Mouse (Mus musculus) liver, embryonic 16.5 days (tissue): ENCODE results near the gene Wdr25. TPM values are rescaled to one million over a fixed set of nuclear protein-coding genes. Genes with fewer than 3 reads are reported as not detected.

ENCODE experiments used
- ATAC-seq: fragments of 200-750 bp; cut with Nextera tagmentation; 2 replicates; pipeline ENCODE4 v1.8.0; 2017; ENCODE audit warnings: low read depth, mild to moderate bottlenecking, moderate number of reproducible peaks, moderate library complexity
- H3K27ac ChIP-seq: fragments of 300-500 bp; sonication (generic); 2 replicates; pipeline ENCODE4 v1.5.1; 2014; ENCODE audit warnings: mild to moderate bottlenecking, low read length
- H3K27me3 ChIP-seq: fragments of 300-500 bp; sonication (generic); 2 replicates; pipeline ENCODE4 v1.6.1; 2014; ENCODE audit warnings: low read depth, low read length, mixed read lengths; ENCODE audit not compliant: control insufficient read depth, insufficient read depth
- H3K36me3 ChIP-seq: fragments of 300-500 bp; sonication (generic); 2 replicates; pipeline ENCODE4 v1.6.1; 2014; ENCODE audit warnings: mild to moderate bottlenecking; ENCODE audit not compliant: control insufficient read depth, insufficient read depth
- H3K4me1 ChIP-seq: fragments of 300-500 bp; sonication (generic); 2 replicates; pipeline ENCODE4 v1.6.1; 2014; ENCODE audit warnings: low read depth, low read length, mixed read lengths; ENCODE audit not compliant: control insufficient read depth
- H3K4me2 ChIP-seq: fragments of 300-500 bp; sonication (generic); 2 replicates; pipeline ENCODE4 v1.6.1; 2014; ENCODE audit warnings: low read depth, low read length, mixed read lengths
- H3K4me3 ChIP-seq: fragments of 300-500 bp; sonication (generic); 2 replicates; pipeline ENCODE4 v1.5.1; 2014; ENCODE audit warnings: low read depth, mild to moderate bottlenecking, low read length
- H3K9ac ChIP-seq: fragments of 300-500 bp; sonication (generic); 2 replicates; pipeline ENCODE4 v1.6.1; 2014; ENCODE audit warnings: low read depth, low read length
- H3K9me3 ChIP-seq: fragments of 300-500 bp; sonication (generic); replicated peaks from 2 replicates; pipeline ENCODE4 v1.6.1; 2016; ENCODE audit warnings: low read length; ENCODE audit not compliant: control insufficient read depth
- WGBS: fragments of 180-500 bp; shearing (Covaris S2); extraction: QIAGEN DNeasy Blood & Tissue Kit; methylation state at CpG from one replicate; pipeline ENCODE4 v1.1.7; 2014; ENCODE audit not compliant: insufficient replicate concordance; 5-methylcytosine and 5-hydroxymethylcytosine counted together
- polyA plus RNA-seq: library from polyadenylated mRNA; unstranded; fragments of >200 nt; fragmentation: Nextera tagmentation; extraction: Ambion mirVana; gene quantifications from 2 replicates; pipeline ENCODE4 v1.2.1, GENCODE M21; 2015

The Wdr25 gene
- polyA plus RNA-seq, 1 experiment from 2014 or later = 1.3 TPM

GRCm38 (mm10) chr12:108954456-108954855 lies 61.0 kb downstream of the Wdr25 start:
- Histone ChIP-seq H3K27me3 (no peaks in the 10 kb centered on the region), H3K36me3 (no peaks in the 10 kb centered on the region), H3K4me2 (no peak overlapping the region), H3K4me1 (no peaks in the 10 kb centered on the region), H3K9ac (no peak overlapping the region), H3K9me3 (no peaks in the 10 kb centered on the region), H3K4me3 (no peak overlapping the region), H3K27ac (no peak overlapping the region)
- 42% methylated on average over 2 of the region's 2 CpGs for WGBS
- ATAC-seq = no peak

GRCm38 (mm10) chr12:108958483-108958882 lies 65.1 kb downstream of the Wdr25 start:
- H3K27ac ChIP-seq = no peak overlapping the region
- no peak for ATAC-seq
- WGBS = 43% methylated on average over 7 of the region's 7 CpGs
- H3K27me3 ChIP-seq = no peaks in the 10 kb centered on the region; the same call in 1 of the 2 replicates
- H3K9ac ChIP-seq = no peak overlapping the region
- H3K4me1 ChIP-seq = no peaks in the 10 kb centered on the region
- H3K9me3 ChIP-seq = no peaks in the 10 kb centered on the region
- H3K4me3 ChIP-seq = no peak overlapping the region
- no peaks in the 10 kb centered on the region for H3K36me3 ChIP-seq
- H3K4me2 ChIP-seq = no peak overlapping the region

- no peak overlapping the region for H3K4me2 ChIP-seq
- no peaks in the 10 kb centered on the region for H3K4me1 ChIP-seq
- no peak overlapping the region for H3K4me3 ChIP-seq
- no peak for ATAC-seq
- no peaks in the 10 kb centered on the region for H3K9me3 ChIP-seq
- H3K27ac ChIP-seq = no peak overlapping the region
- WGBS = 20% methylated on average over 23 of the region's 23 CpGs
- no peaks in the 10 kb centered on the region; the same call in 1 of the 2 replicates for H3K27me3 ChIP-seq
- no peaks in the 10 kb centered on the region for H3K36me3 ChIP-seq
- H3K9ac ChIP-seq = no peak overlapping the region
Measured at GRCm38 (mm10) chr12:108958991-108959638, 65.7 kb downstream of the Wdr25 start.

GRCm38 (mm10) chr12:108959639-108960219 lies 66.3 kb downstream of the Wdr25 start:
- Histone ChIP-seq H3K27ac (no peak overlapping the region), H3K9ac (no peak overlapping the region), H3K36me3 (no peaks in the 10 kb centered on the region), H3K4me3 (no peak overlapping the region), H3K27me3 (no peaks in the 10 kb centered on the region; the same call in 1 of the 2 replicates), H3K9me3 (no peaks in the 10 kb centered on the region), H3K4me1 (no peaks in the 10 kb centered on the region), H3K4me2 (no peak overlapping the region)
- 53% methylated on average over 12 of the region's 12 CpGs for WGBS
- ATAC-seq = no peak

- ATAC-seq = no peak
- no peak overlapping the region for H3K9ac ChIP-seq
- no peaks in the 10 kb centered on the region for H3K4me1 ChIP-seq
- no peaks in the 10 kb centered on the region for H3K36me3 ChIP-seq
- no peak overlapping the region for H3K4me3 ChIP-seq
- no peak overlapping the region for H3K27ac ChIP-seq
- no peak overlapping the region for H3K4me2 ChIP-seq
- 68% methylated on average over 10 of the region's 10 CpGs for WGBS
- no peaks in the 10 kb centered on the region; the same call in 1 of the 2 replicates for H3K27me3 ChIP-seq
- no peaks in the 10 kb centered on the region for H3K9me3 ChIP-seq
Measured at GRCm38 (mm10) chr12:108960225-108960624, 66.8 kb downstream of the Wdr25 start.

- WGBS = 65% methylated on average over 4 of the region's 4 CpGs
Measured at GRCm38 (mm10) chr12:108967631-108968030, 74.2 kb downstream of the Wdr25 start.

GRCm38 (mm10) chr12:108968031-108968430 lies 74.6 kb downstream of the Wdr25 start:
- no peak for ATAC-seq
- no peak overlapping the region for H3K9ac ChIP-seq
- H3K9me3 ChIP-seq = no peaks in the 10 kb centered on the region
- H3K36me3 ChIP-seq = no peaks in the 10 kb centered on the region
- H3K27me3 ChIP-seq = no peaks in the 10 kb centered on the region
- H3K4me1 ChIP-seq = no peaks in the 10 kb centered on the region
- H3K4me2 ChIP-seq = no peak overlapping the region
- H3K27ac ChIP-seq = no peak overlapping the region
- 61% methylated on average over 10 of the region's 10 CpGs for WGBS
- no peak overlapping the region for H3K4me3 ChIP-seq

More at GRCm38 (mm10) chr12:108967631-108968030, 74.2 kb downstream of the Wdr25 start:
- no peak for ATAC-seq
- no peaks in the 10 kb centered on the region for H3K4me1 ChIP-seq
- H3K27me3 ChIP-seq = no peaks in the 10 kb centered on the region
- no peak overlapping the region for H3K4me2 ChIP-seq
- H3K27ac ChIP-seq = no peak overlapping the region
- H3K4me3 ChIP-seq = no peak overlapping the region
- H3K9me3 ChIP-seq = no peaks in the 10 kb centered on the region
- no peak overlapping the region for H3K9ac ChIP-seq
- H3K36me3 ChIP-seq = no peaks in the 10 kb centered on the region

GRCm38 (mm10) chr12:108971446-108971845 lies 78.0 kb downstream of the Wdr25 start:
- Histone ChIP-seq H3K4me1 (no peaks in the 10 kb centered on the region), H3K4me3 (no peak overlapping the region), H3K9ac (no peak overlapping the region), H3K9me3 (no peaks in the 10 kb centered on the region), H3K4me2 (no peak overlapping the region), H3K27me3 (no peaks in the 10 kb centered on the region), H3K27ac (no peak overlapping the region), H3K36me3 (no peaks in the 10 kb centered on the region)
- no peak for ATAC-seq
- 65% methylated on average over 9 of the region's 9 CpGs for whole genome bisulfite sequencing

GRCm38 (mm10) chr12:108972234-108972633 lies 78.8 kb downstream of the Wdr25 start:
- H3K9ac ChIP-seq = no peak overlapping the region
- H3K27me3 ChIP-seq = no peaks in the 10 kb centered on the region
- no peak overlapping the region for H3K27ac ChIP-seq
- H3K36me3 ChIP-seq = no peaks in the 10 kb centered on the region
- no peaks in the 10 kb centered on the region for H3K4me1 ChIP-seq
- ATAC-seq = no peak
- H3K4me2 ChIP-seq = no peak overlapping the region
- WGBS = 70% methylated on average over 14 of the region's 14 CpGs
- no peaks in the 10 kb centered on the region for H3K9me3 ChIP-seq
- H3K4me3 ChIP-seq = no peak overlapping the region
